Mouse (Mus musculus) C2C12 (cell line): ENCODE results near the gene Hba-x. TPM values are rescaled to one million over a fixed set of nuclear protein-coding genes. Genes with fewer than 3 reads are reported as not detected.

Source experiments
- H3K27me3 ChIP-seq: one replicate; pipeline ENCODE4 v1.6.1; 2011; ENCODE audit not compliant: control insufficient read depth, insufficient read depth, insufficient read length
- H3K36me3 ChIP-seq: one replicate; pipeline ENCODE4 v1.6.1; 2011; ENCODE audit not compliant: control insufficient read depth, insufficient read depth
- H3K4me3 ChIP-seq: one replicate; pipeline ENCODE4 v1.5.1; 2011; ENCODE audit warnings: mild to moderate bottlenecking, control low read depth; ENCODE audit not compliant: poor library complexity, insufficient read depth, severe bottlenecking
- H3K79me2 ChIP-seq: one replicate; pipeline ENCODE4 v1.6.1; 2011; ENCODE audit not compliant: control insufficient read depth, insufficient read depth
- H3K79me3 ChIP-seq: one replicate; pipeline ENCODE4 v1.6.1; 2011; ENCODE audit warnings: low read depth, control low read depth
- H3ac ChIP-seq: one replicate; pipeline ENCODE3; 2011; ENCODE audit warnings: low read depth; ENCODE audit not compliant: control insufficient read depth, insufficient read length
- CEBPB ChIP-seq: IDR thresholded peaks from one replicate; pipeline ENCODE4 v1.6.1; 2011; ENCODE audit warnings: low read depth, mild to moderate bottlenecking, control low read depth, moderate library complexity
- CTCF ChIP-seq: IDR thresholded peaks from one replicate; pipeline ENCODE4 v1.5.1; 2011; ENCODE audit not compliant: control insufficient read depth, insufficient read depth, insufficient read length
- FOSL1 ChIP-seq: IDR thresholded peaks from one replicate; pipeline ENCODE4 v1.8.0; 2011; ENCODE audit warnings: mild to moderate bottlenecking, low read length; ENCODE audit not compliant: poor library complexity, insufficient read depth, severe bottlenecking
- MAX ChIP-seq: IDR thresholded peaks from one replicate; pipeline ENCODE4 v1.6.1; 2011; ENCODE audit warnings: mild to moderate bottlenecking, control low read depth
- MYOD1 ChIP-seq: IDR thresholded peaks from one replicate; pipeline ENCODE4 v1.6.1; 2011; ENCODE audit warnings: low read depth; ENCODE audit not compliant: control insufficient read depth, insufficient read length
- MYOG ChIP-seq: IDR thresholded peaks from one replicate; pipeline ENCODE4 v1.6.1; 2011; ENCODE audit not compliant: control insufficient read depth, insufficient read length; ENCODE audit errors: extremely low read depth
- USF1 ChIP-seq: IDR thresholded peaks from one replicate; pipeline ENCODE4 v1.6.1; 2011; ENCODE audit warnings: low read depth, mild to moderate bottlenecking, control low read depth, moderate library complexity
- polyA plus RNA-seq: library from polyadenylated mRNA; unstranded; fragments of >200 nt; fragmentation: generic; extraction: Trizol; gene quantifications from one replicate; pipeline ENCODE4 v1.2.1, GENCODE M21; 2012; ENCODE audit warnings: missing spikeins

Gene Hba-x
- polyA plus RNA-seq, 1 experiment, result not detected

DNA sequence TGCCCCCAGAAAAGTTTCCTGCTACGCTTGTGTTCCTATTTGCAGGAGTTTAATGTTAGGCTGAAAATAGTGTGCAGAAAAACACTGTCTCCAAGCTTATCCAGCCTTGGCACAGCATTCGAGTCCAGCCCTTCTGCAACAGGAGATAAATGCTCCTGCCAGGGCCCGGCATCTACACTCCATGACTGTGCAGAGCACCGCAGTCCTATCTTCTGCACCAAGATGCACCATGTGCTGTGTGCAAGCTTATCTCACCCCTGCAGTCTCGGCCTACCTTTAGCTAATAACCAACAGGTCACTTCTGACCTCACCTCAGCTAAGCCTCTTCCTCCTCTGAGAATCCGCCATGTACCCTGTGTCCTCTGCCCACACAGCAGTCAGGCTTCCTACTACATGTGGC is 30.6 kb upstream of the Hba-x start:
- TF ChIP-seq MYOD1 (no peak), CTCF (no peak), USF1 (no peak), FOSL1 (no peak), MYOG (no peak), CEBPB (no peak), MAX (no peak)
- H3K4me3 ChIP-seq, result no peak overlapping the region
- no peaks in the 10 kb centered on the region for H3K27me3 ChIP-seq
- peaks cover 77% of the 10 kb centered on the region for H3K36me3 ChIP-seq
- H3ac ChIP-seq, result no peak overlapping the region
- peaks cover 10% of the 10 kb centered on the region for H3K79me2 ChIP-seq
- no peaks in the 10 kb centered on the region for H3K79me3 ChIP-seq

DNA sequence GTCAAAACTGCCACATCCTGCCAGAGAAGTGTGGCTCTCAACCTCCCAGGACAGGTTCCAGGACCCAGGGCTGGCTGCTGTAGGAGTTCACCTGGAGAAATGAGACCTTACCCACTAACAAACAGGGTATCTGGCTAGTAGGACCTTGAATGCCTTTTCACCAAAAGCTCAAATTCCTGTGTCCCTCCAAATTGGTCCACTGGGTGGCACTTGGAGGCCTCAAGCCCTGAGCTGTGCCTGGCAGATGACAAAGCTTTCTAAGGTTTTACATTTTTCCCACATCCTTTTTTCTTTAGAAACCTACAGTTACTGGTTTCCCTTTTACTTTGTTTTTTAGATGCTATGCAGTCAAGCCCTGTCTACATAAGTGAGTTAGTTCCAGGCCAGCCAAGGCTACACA is 29.1 kb upstream of the Hba-x start:
- no peak overlapping the region for H3ac ChIP-seq
- no peaks in the 10 kb centered on the region for H3K79me3 ChIP-seq
- no peak overlapping the region for H3K4me3 ChIP-seq
- TF ChIP-seq CTCF, result peak; percentile 16
- no peak for TF ChIP-seq MYOD1
- TF ChIP-seq CEBPB, result no peak
- H3K27me3 ChIP-seq, result no peaks in the 10 kb centered on the region
- peaks cover 73% of the 10 kb centered on the region for H3K36me3 ChIP-seq
- H3K79me2 ChIP-seq, result peaks cover 10% of the 10 kb centered on the region

DNA sequence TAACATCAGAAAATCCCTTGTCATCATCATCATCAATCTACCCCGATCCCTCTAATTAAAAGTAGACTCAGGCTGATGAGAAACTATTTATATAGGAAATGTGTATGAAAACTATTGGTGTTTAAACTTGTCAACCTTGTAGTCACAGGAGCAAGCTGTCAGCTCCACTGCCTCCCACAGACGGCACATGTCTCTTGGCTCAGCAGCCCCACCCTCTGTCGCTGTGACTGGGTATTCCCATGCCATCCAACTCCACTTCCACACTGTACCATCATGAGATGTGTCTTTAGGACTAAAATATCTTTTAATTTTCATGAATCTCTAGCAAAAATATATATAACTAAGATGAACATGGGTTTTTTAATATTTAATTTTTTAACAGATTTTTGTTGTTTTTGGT is 27.9 kb upstream of the Hba-x start:
- Histone ChIP-seq H3K4me3 (no peak overlapping the region), H3K79me2 (peaks cover 10% of the 10 kb centered on the region), H3K36me3 (peaks cover 75% of the 10 kb centered on the region), H3K27me3 (no peaks in the 10 kb centered on the region), H3ac (no peak overlapping the region), H3K79me3 (no peaks in the 10 kb centered on the region)
- TF ChIP-seq MAX, result no peak
- TF ChIP-seq CEBPB, result no peak
- no peak for TF ChIP-seq CTCF
- TF ChIP-seq FOSL1, result no peak
- no peak for TF ChIP-seq MYOD1
- no peak for TF ChIP-seq MYOG
- TF ChIP-seq USF1, result no peak

DNA sequence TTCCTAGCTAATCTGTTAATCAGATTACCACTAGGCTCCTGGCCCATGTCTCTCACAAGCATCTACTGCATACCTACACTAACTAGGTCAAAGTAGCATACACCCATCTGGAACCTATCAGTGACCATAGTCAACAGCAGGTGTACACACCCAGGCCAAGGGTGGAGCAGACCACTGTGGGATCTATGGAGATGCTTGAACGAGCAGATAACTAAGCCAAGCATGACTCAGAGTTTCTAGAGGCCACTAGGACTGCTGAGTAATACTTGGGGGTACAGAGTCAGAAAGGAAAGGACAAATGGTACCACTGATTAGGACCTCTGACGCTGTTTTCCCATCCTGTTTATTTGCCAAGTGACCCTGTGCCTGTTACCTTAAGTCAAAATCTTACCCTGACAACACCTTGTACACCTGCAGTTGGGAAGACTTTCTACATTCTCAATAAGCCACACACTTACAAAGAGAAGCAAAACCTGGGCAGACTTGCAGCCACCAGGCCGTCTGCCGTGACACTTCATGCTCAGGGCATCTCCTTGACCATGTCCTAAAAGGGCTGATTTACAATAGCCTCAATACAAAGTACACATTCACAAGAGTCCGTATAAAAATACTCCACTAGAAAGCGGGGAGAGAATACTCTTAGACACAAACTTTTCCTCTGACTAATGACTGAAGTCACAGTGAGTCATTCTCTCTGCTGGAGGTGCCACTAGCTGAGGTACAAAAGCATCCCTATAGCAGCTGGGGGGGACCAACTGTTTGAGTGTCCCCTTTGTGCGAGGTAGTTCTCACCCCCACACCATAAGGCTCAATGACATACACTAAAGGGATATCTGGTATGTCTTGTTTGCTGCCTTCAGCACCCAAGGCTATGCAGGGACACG is 25.1 kb upstream of the Hba-x start:
- Histone ChIP-seq H3K79me2 (peaks cover 17% of the 10 kb centered on the region), H3ac (peak overlapping the region; percentile 54), H3K36me3 (peaks cover 70% of the 10 kb centered on the region), H3K79me3 (no peaks in the 10 kb centered on the region), H3K4me3 (no peak overlapping the region), H3K27me3 (no peaks in the 10 kb centered on the region)
- TF ChIP-seq CTCF (no peak), MYOD1 (peak; percentile 93), FOSL1 (peak; percentile 49)

DNA sequence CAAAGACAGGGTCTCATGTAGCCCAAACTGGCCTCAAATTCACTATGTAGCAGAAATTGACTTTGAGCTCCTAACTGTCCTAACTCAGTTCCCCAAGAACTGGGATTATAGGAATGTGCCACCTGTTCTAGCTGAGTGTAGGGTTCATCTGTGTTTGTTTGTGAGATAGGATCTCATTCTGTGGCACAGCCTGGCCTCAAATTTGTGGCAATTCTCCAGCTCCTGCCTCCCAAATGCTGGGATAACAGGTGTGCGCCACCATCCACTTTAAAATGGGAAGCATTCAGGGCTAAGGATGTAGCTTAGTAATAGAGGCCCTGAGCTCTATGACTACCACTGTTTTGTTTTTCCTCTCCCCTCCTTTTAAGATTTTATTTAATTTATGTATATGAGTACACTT is 23.1 kb upstream of the Hba-x start:
- Histone ChIP-seq H3K79me2 (peaks cover 17% of the 10 kb centered on the region), H3K4me3 (no peak overlapping the region), H3K79me3 (no peaks in the 10 kb centered on the region), H3ac (no peak overlapping the region), H3K27me3 (no peaks in the 10 kb centered on the region), H3K36me3 (peaks cover 50% of the 10 kb centered on the region)
- TF ChIP-seq CEBPB (no peak), MYOD1 (peak; percentile 78)

DNA sequence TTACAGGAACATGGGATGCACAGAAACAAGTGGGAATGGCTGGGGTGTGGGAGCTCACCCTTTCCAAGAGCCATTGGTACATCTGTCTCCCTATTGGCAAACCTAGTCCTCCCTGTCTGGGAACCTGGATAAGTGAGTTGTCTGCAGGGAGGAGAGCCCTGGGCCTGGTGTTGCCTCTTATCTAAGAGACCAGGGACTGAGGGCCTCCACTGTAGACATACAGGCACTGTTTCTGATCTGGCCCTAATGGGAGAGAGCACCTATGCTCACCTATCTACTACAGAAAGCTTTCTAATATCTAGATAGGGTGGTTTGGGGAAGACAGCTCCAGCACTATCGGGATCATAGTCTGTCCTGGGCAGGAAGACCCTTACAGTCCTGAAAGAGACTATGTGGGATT is 20.1 kb upstream of the Hba-x start:
- peaks cover 45% of the 10 kb centered on the region for H3K36me3 ChIP-seq

More for the DNA sequence above, 20.1 kb upstream of the Hba-x start:
- peaks cover 27% of the 10 kb centered on the region for H3K79me2 ChIP-seq
- H3ac ChIP-seq, result peak overlapping the region; percentile 25
- no peaks in the 10 kb centered on the region for H3K27me3 ChIP-seq
- TF ChIP-seq MAX (no peak), MYOG (no peak), USF1 (no peak), MYOD1 (no peak), CEBPB (no peak), CTCF (no peak), FOSL1 (no peak)
- H3K4me3 ChIP-seq, result no peak overlapping the region
- peaks cover 1% of the 10 kb centered on the region for H3K79me3 ChIP-seq
